Mouse (Mus musculus) kidney, adult 2 months (tissue): ENCODE measurements around the gene Atg2b. TPM values are rescaled to one million over a fixed set of nuclear protein-coding genes. Genes with fewer than 3 reads are reported as not detected.
A peak's percentile ranks its signal among the peaks of the same experiment; 100 is the strongest.

Source experiments
- DNase-seq: peaks from one replicate; pipeline ENCODE4 v3.0.0; 2021
- H3K27ac ChIP-seq: fragments of 200-500 bp; 2 replicates; pipeline ENCODE4 v1.5.1; 2012; ENCODE audit warnings: low read depth, low read length, control low read depth, inconsistent platforms; ENCODE audit not compliant: insufficient read depth
- H3K27me3 ChIP-seq: fragments of 200-500 bp; replicated peaks from 2 replicates; pipeline ENCODE4 v1.6.1; 2012; ENCODE audit warnings: mild to moderate bottlenecking, moderate library complexity, low read length, inconsistent platforms; ENCODE audit not compliant: control insufficient read depth, insufficient read depth
- H3K36me3 ChIP-seq: fragments of 200-500 bp; 2 replicates; pipeline ENCODE4 v1.6.1; 2012; ENCODE audit warnings: mild to moderate bottlenecking, moderate library complexity, low read length, inconsistent platforms; ENCODE audit not compliant: control insufficient read depth, insufficient read depth
- H3K4me1 ChIP-seq: fragments of 200-500 bp; 2 replicates; pipeline ENCODE4 v1.6.1; 2011; ENCODE audit warnings: low read length; ENCODE audit not compliant: control insufficient read depth, insufficient read depth
- H3K4me3 ChIP-seq: fragments of 200-500 bp; 2 replicates; pipeline ENCODE4 v1.5.1; 2011; ENCODE audit warnings: mild to moderate bottlenecking, low read depth, low read length, control low read depth; ENCODE audit not compliant: insufficient read depth
- CTCF ChIP-seq: fragments of 200-500 bp; conservative IDR thresholded peaks from 2 replicates; pipeline ENCODE4 v1.5.1; 2011; ENCODE audit warnings: low read depth, mild to moderate bottlenecking, control low read depth, low read length, moderate library complexity, mixed read lengths; ENCODE audit not compliant: insufficient read depth, insufficient read length
- POLR2A ChIP-seq: fragments of 200-500 bp; IDR thresholded peaks from one replicate; pipeline ENCODE4 v1.6.1; 2011; ENCODE audit warnings: low read depth, low read length, control low read depth
- WGBS: fragments of 180-500 bp; shearing (Covaris S2); methylation state at CpG from one replicate; pipeline ENCODE4 v1.1.7; 2018; 5-methylcytosine and 5-hydroxymethylcytosine counted together
- polyA plus RNA-seq: library from polyadenylated mRNA; depleted of rRNA; stranded (reverse); fragments of >200 nt; gene quantifications from 2 replicates; pipeline ENCODE4 v1.2.3, GENCODE M21; 2012

The Atg2b gene
- polyA plus RNA-seq, 1 experiment: 16.5 TPM

GRCm38 (mm10) chr12:105597135-105597534 lies 87.9 kb downstream of the Atg2b start:
- Histone ChIP-seq H3K27ac (no peak overlapping the region), H3K27me3 (no peaks in the 10 kb centered on the region), H3K36me3 (no peaks in the 10 kb centered on the region), H3K4me1 (no peaks in the 10 kb centered on the region), H3K4me3 (no peak overlapping the region)
- DNase-seq: no peak
- 60% methylated on average over 8 of the region's 8 CpGs for WGBS
- TF ChIP-seq POLR2A: no peak
- TF ChIP-seq CTCF: no peak

- Histone ChIP-seq H3K27ac (no peak overlapping the region), H3K36me3 (no peaks in the 10 kb centered on the region), H3K4me1 (no peaks in the 10 kb centered on the region), H3K27me3 (no peaks in the 10 kb centered on the region), H3K4me3 (no peak overlapping the region)
- no peak for DNase-seq
- no peak for TF ChIP-seq POLR2A
- TF ChIP-seq CTCF: no peak
- 81% methylated on average over 4 of the region's 4 CpGs for WGBS
Measured at GRCm38 (mm10) chr12:105593471-105593870, 91.5 kb downstream of the Atg2b start.

GRCm38 (mm10) chr12:105592361-105592761 lies 92.7 kb downstream of the Atg2b start:
- Histone ChIP-seq H3K4me1 (no peaks in the 10 kb centered on the region), H3K27ac (no peak overlapping the region), H3K27me3 (no peaks in the 10 kb centered on the region), H3K4me3 (no peak overlapping the region), H3K36me3 (no peaks in the 10 kb centered on the region)
- WGBS: 95% methylated on average over 23 of the region's 23 CpGs
- no peak for DNase-seq
- TF ChIP-seq POLR2A: no peak
- TF ChIP-seq CTCF: no peak

GRCm38 (mm10) chr12:105590786-105591185 lies 94.2 kb downstream of the Atg2b start:
- 68% methylated on average over 7 of the region's 7 CpGs for WGBS
- TF ChIP-seq POLR2A (no peak), CTCF (no peak)
- no peak for DNase-seq

GRCm38 (mm10) chr12:105587526-105587925 lies 97.5 kb downstream of the Atg2b start:
- no peaks in the 10 kb centered on the region for H3K4me1 ChIP-seq
- H3K36me3 ChIP-seq: no peaks in the 10 kb centered on the region
- no peak for TF ChIP-seq CTCF
- no peak for TF ChIP-seq POLR2A
- DNase-seq: no peak
- 85% methylated on average over 8 of the region's 8 CpGs for WGBS
- H3K27ac ChIP-seq: no peak overlapping the region
- H3K27me3 ChIP-seq: no peaks in the 10 kb centered on the region
- H3K4me3 ChIP-seq: no peak overlapping the region

More at GRCm38 (mm10) chr12:105590786-105591185, 94.2 kb downstream of the Atg2b start:
- no peaks in the 10 kb centered on the region for H3K36me3 ChIP-seq
- H3K4me1 ChIP-seq: no peaks in the 10 kb centered on the region
- H3K4me3 ChIP-seq: no peak overlapping the region
- H3K27ac ChIP-seq: no peak overlapping the region
- no peaks in the 10 kb centered on the region for H3K27me3 ChIP-seq

GRCm38 (mm10) chr12:105584851-105585250 lies 100.2 kb downstream of the Atg2b start:
- Histone ChIP-seq H3K4me3 (no peak overlapping the region), H3K4me1 (no peaks in the 10 kb centered on the region), H3K36me3 (no peaks in the 10 kb centered on the region), H3K27ac (no peak overlapping the region), H3K27me3 (no peaks in the 10 kb centered on the region)
- WGBS: 20% methylated on average over 12 of the region's 12 CpGs
- no peak for TF ChIP-seq POLR2A
- peak; percentile 88 for TF ChIP-seq CTCF
- DNase-seq: peak; percentile 75

- WGBS: 27% methylated on average over 2 of the region's 2 CpGs
- H3K27me3 ChIP-seq: no peaks in the 10 kb centered on the region
- no peak for DNase-seq
- no peak overlapping the region for H3K27ac ChIP-seq
- H3K4me3 ChIP-seq: no peak overlapping the region
- no peaks in the 10 kb centered on the region for H3K36me3 ChIP-seq
- H3K4me1 ChIP-seq: no peaks in the 10 kb centered on the region
- no peak for TF ChIP-seq POLR2A
- TF ChIP-seq CTCF: no peak
Measured at GRCm38 (mm10) chr12:105583484-105583883, 101.5 kb downstream of the Atg2b start.
